Mouse (Mus musculus) layer of hippocampus, postnatal 25 days (tissue): ENCODE measurements around the gene Pate3. TPM values are rescaled to one million over a fixed set of nuclear protein-coding genes. Genes with fewer than 3 reads are reported as not detected.
"Not testable (repeated sequence)": the region's sequence is repeated elsewhere in the genome, so short reads cannot be mapped to it uniquely, and the experiment has no call there.

ENCODE experiments used
- DNase-seq, 2 experiments: peaks; one replicate each; pipeline ENCODE4 v3.0.0; 2022; ENCODE audit warnings: mixed read lengths in 2 of 2, low spot score in 1 of 2; ENCODE audit errors: extremely low spot score in 1 of 2
- total RNA-seq, 2 experiments: library from RNA; stranded (reverse); gene quantifications; 2 replicates each; pipeline ENCODE4 v1.2.3; 2021

The Pate3 gene
- not detected for total RNA-seq

- DNase-seq, result no peak
These were observed at the start of gene Pate3 for GRCm38 (mm10) chr9:35648102-35648501. Gene Pate3, minus strand, starts transcription at chr9:35648202.

- no peak for DNase-seq
These were observed 43.9 kb upstream of the Pate3 start for GRCm38 (mm10) chr9:35691924-35692323.

GRCm38 (mm10) chr9:35687013-35687412 is 39.0 kb upstream of the Pate3 start, which contains the start of gene Pate1:
Gene Pate1, minus strand, starts transcription at chr9:35687390.
- DNase-seq, result no peak

- no peak for DNase-seq
These were observed 25.6 kb upstream of the Pate3 start for GRCm38 (mm10) chr9:35673557-35673956.

GRCm38 (mm10) chr9:35632981-35633380 is 15.0 kb downstream of the Pate3 start:
- DNase-seq, result no peak

GRCm38 (mm10) chr9:35616784-35617183 is 31.2 kb downstream of the Pate3 start:
- not testable (repeated sequence) for DNase-seq

GRCm38 (mm10) chr9:35614005-35614404 is 34.0 kb downstream of the Pate3 start:
- DNase-seq, result no peak

- DNase-seq, result no peak
These were observed 36.2 kb downstream of the Pate3 start, which contains the start of gene Pate4 for GRCm38 (mm10) chr9:35611841-35612240. Gene Pate4, minus strand, starts transcription at chr9:35611941.

- DNase-seq, result no peak
These were observed 40.2 kb downstream of the Pate3 start for GRCm38 (mm10) chr9:35607647-35608405.

Other genes with a start within 250 kb of the Pate3 start
- 10 to 100 TPM in 1 of 2 experiments, 1 to 10 TPM in 1; 9.5 to 15.8 TPM for gene Cdon, start 227.1 kb downstream of the Pate3 start, total RNA-seq
- gene Gm1113, start 129.9 kb downstream of the Pate3 start, total RNA-seq, result not detected
- 10 to 100 TPM; 14.1 to 14.9 TPM for gene Ddx25, start 89.7 kb downstream of the Pate3 start, total RNA-seq
- 10 to 100 TPM; 11.3 to 12.0 TPM for gene Pus3, start 89.6 kb downstream of the Pate3 start, total RNA-seq
- 1 to 10 TPM in 1 of 2 experiments, under 1 TPM in 1; 0.62 to 1.5 TPM for gene Pate2, start 77.9 kb downstream of the Pate3 start, total RNA-seq
- gene Hyls1, start 77.8 kb downstream of the Pate3 start, total RNA-seq, result 10 to 100 TPM; 12.9 to 13.1 TPM
- gene Pate4, start 36.3 kb downstream of the Pate3 start, total RNA-seq, result not detected
- gene Pate1, start 39.2 kb upstream of the Pate3 start, total RNA-seq, result not detected
- gene Gm17677, start 92.8 kb upstream of the Pate3 start, total RNA-seq, result not detected
- gene Gm17727, start 129.9 kb upstream of the Pate3 start, total RNA-seq, result not detected
- not detected for gene Gm27235, start 141.9 kb upstream of the Pate3 start, total RNA-seq
- gene D730048I06Rik, start 141.9 kb upstream of the Pate3 start, total RNA-seq, result not detected
- not detected for gene 9230110F15Rik, start 195.9 kb upstream of the Pate3 start, total RNA-seq